Mouse (Mus musculus) lung, embryonic 14.5 days (tissue): ENCODE measurements around the gene Gpr55. TPM values are rescaled to one million over a fixed set of nuclear protein-coding genes. Genes with fewer than 3 reads are reported as not detected.

ENCODE experiments used
- ATAC-seq: fragments of 200-750 bp; cut with Nextera tagmentation; 2 replicates; pipeline ENCODE4 v1.8.0; 2017; ENCODE audit warnings: mild to moderate bottlenecking, moderate TSS enrichment, moderate library complexity; ENCODE audit not compliant: insufficient read depth
- DNase-seq: peaks from one replicate; pipeline ENCODE4 v3.0.0-alpha.2; 2015
- H3K27ac ChIP-seq: fragments of 300-500 bp; sonication (generic); 2 replicates; pipeline ENCODE4 v1.5.1; 2014; ENCODE audit warnings: low read depth, mild to moderate bottlenecking, moderate library complexity
- H3K27me3 ChIP-seq: fragments of 300-500 bp; sonication (generic); 2 replicates; pipeline ENCODE4 v1.6.1; 2014; ENCODE audit warnings: low read length, control low read depth; ENCODE audit not compliant: insufficient read depth
- H3K36me3 ChIP-seq: fragments of 300-500 bp; sonication (generic); 2 replicates; pipeline ENCODE4 v1.6.1; 2014; ENCODE audit warnings: control low read depth; ENCODE audit not compliant: insufficient read depth
- H3K4me1 ChIP-seq: fragments of 300-500 bp; sonication (generic); 2 replicates; pipeline ENCODE4 v1.6.1; 2014; ENCODE audit warnings: antibody characterized with exemption, control low read depth; ENCODE audit not compliant: insufficient read depth
- H3K4me2 ChIP-seq: fragments of 300-500 bp; sonication (generic); 2 replicates; pipeline ENCODE4 v1.6.1; 2014; ENCODE audit warnings: mild to moderate bottlenecking
- H3K4me3 ChIP-seq: fragments of 300-500 bp; sonication (generic); 2 replicates; pipeline ENCODE4 v1.5.1; 2014; ENCODE audit warnings: low read depth, low read length
- H3K9ac ChIP-seq: fragments of 300-500 bp; sonication (generic); 2 replicates; pipeline ENCODE4 v1.6.1; 2014
- H3K9me3 ChIP-seq: fragments of 300-500 bp; sonication (generic); 2 replicates; pipeline ENCODE4 v1.6.1; 2016; ENCODE audit warnings: low read depth, low read length, control low read depth
- CTCF ChIP-seq: IDR thresholded peaks from 2 replicates; pipeline ENCODE4 v1.5.1; 2016; ENCODE audit warnings: antibody characterized with exemption, low read depth
- WGBS: fragments of 180-500 bp; shearing (Covaris S2); extraction: QIAGEN DNeasy Blood & Tissue Kit; methylation state at CpG from one replicate; pipeline ENCODE4 v1.1.7; 2014; 5-methylcytosine and 5-hydroxymethylcytosine counted together
- polyA plus RNA-seq: library from polyadenylated mRNA; unstranded; fragments of >200 nt; fragmentation: Nextera tagmentation; extraction: Ambion mirVana; gene quantifications from 2 replicates; pipeline ENCODE4 v1.2.1, GENCODE M21; 2014

The Gpr55 gene
- polyA plus RNA-seq, 1 experiment from 2014 or later: not detected

DNA sequence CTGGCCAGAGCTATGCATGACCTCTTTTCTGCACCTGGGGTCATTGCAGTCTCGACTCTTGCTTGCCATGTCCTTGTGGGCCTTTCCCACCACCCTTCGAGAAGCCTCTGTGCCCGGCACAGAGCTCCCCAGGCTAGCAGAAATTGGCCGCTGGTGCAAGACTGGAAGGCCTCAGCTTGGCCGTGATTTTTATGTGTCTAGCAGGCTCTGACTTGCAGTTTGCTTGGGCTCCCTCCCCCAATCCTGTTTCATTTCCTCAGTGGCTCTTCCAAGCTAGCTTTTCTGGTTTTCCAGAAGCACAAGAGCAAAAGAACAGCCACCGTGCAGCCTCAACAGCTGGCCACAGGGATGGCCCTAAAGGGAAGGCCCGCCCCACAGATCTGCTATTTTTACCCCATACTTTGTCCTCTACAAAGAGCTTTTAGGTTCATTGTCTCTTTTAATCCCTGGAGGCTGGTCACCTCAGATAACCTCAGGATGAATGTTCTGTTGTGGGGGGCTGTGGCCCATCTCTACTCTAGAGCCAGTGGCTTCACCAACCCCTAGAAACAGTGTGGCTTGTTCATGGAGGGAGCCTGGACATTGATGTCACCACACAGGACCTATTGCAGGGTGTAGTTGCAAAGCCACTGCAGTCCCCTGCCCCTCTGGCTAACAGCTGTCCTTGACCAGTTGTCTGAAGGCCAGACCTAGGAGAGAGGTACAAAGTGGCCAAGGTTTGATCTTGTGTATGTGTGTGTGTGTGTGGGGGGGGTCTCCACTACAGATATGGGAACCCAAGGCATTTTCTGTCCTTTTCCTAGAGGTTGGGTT is 60.1 kb downstream of the Gpr55 start:
- peaks cover 27% of the 10 kb centered on the region for H3K36me3 ChIP-seq
- no peak for DNase-seq
- no peak overlapping the region for H3K4me3 ChIP-seq
- 56% methylated on average over 7 of the region's 7 CpGs for WGBS
- no peak overlapping the region; the same call in 1 of the 2 replicates for H3K27ac ChIP-seq
- TF ChIP-seq CTCF: no peak
- peaks cover 47% of the 10 kb centered on the region for H3K4me1 ChIP-seq
- no peak overlapping the region for H3K4me2 ChIP-seq
- no peak for ATAC-seq
- no peak overlapping the region for H3K9ac ChIP-seq
- H3K27me3 ChIP-seq: no peaks in the 10 kb centered on the region
- no peaks in the 10 kb centered on the region for H3K9me3 ChIP-seq

DNA sequence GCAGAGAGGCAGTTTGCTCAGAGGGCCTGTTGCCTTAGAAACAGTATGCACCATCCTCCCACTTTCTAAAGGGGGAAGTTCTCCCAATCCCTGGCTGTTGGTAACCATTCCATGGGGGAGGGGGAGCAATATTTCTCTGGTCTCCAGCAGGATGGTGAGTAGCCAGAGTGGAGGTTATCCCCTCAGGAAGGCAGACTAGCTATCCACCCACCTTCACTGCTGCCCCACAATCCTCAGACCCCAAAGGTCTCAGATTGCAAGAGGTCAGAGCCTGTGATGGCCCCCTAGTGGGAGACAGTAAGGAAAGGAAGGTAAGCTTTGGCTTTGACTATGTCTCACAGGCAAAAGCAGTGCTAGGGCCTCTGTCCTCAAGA is 61.4 kb downstream of the Gpr55 start:
- Histone ChIP-seq H3K9me3 (no peaks in the 10 kb centered on the region), H3K36me3 (peaks cover 14% of the 10 kb centered on the region), H3K4me1 (peaks cover 49% of the 10 kb centered on the region), H3K9ac (no peak overlapping the region), H3K27me3 (no peaks in the 10 kb centered on the region), H3K4me3 (no peak overlapping the region), H3K4me2 (no peak overlapping the region), H3K27ac (no peak overlapping the region)
- TF ChIP-seq CTCF: no peak
- no peak for ATAC-seq
- no peak for DNase-seq

DNA sequence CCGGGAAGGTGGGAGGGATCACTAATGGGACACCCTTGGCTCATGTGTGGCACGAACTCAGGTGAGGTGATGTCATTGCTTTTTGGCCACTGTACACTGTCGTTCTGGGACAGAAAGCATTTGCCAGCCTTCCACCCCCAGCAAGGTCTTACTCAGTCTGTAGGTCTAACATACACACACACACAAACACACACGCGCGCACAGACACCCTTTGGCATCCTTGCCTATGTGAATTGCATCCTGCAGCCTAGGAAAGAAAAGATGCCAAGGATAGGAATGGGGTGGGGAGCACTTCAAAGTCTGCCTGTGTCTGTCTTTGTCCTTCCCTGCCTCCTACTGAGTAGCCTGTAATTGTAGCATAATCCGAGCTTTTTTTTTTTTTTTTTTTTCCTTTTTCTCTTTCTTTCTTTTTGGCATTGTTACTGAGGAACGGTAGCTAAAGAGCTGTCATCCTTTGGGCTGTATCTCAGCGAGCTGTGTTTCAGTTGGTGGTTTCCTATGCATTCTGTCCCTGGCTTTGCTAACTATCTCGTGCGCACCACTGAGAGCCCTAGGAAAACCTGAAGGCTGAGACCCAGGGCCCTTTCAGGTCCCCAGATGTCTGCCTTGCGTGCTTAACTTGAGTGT is 61.9 kb downstream of the Gpr55 start:
- Histone ChIP-seq H3K36me3 (peaks cover 12% of the 10 kb centered on the region), H3K9ac (peak overlapping the region; percentile 38; the same call in 1 of the 2 replicates), H3K4me1 (peaks cover 49% of the 10 kb centered on the region), H3K9me3 (no peaks in the 10 kb centered on the region), H3K27me3 (no peaks in the 10 kb centered on the region), H3K27ac (peak overlapping the region; percentile 75; the same call in 1 of the 2 replicates), H3K4me3 (no peak overlapping the region), H3K4me2 (peak overlapping the region; percentile 18; the same call in 1 of the 2 replicates)
- TF ChIP-seq CTCF: no peak
- DNase-seq: no peak
- no peak for ATAC-seq
- WGBS: 50% methylated on average over 12 of the region's 12 CpGs

DNA sequence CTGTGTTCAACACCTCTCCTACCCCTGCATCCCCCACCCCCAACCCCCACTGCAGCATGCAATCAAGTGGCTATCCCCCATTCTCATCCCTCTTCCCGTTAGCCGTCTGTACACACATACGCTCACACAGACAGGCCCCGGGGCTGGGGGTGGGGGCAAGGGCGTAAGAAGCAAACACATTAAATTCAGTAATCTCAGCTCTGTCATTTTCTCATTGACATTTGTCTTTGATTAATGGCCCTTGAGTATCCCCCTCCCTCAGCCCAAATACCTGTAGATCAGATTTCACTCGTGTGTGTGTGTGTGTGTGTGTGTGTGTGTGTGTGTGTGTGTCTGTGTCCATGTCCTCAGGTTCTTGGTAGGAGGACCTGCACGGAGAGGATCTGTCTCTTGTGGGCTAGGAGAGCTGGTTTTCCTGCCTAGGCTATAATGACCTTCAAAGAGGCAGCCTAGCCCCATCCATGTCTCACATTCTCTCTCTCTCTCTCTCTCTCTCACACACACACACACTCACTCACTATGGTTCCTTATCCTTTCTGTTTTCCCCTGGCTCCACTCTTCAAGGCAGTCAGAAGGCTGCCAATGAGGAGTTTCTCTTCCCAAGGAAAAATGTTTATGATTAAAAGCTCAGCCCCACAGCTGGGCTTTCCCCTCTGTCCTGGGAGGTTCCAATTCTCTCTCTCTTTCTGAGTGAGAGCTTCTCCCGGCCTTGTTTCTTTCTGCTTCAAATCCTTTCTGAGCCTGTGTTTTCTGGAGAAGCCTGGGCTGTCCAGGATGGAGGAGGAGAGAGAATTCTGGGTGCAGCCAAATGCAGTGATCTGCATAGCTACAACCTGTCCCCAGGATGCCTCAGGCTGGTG is 62.7 kb downstream of the Gpr55 start:
- Histone ChIP-seq H3K4me3 (no peak overlapping the region), H3K27ac (peak overlapping the region; percentile 75), H3K36me3 (peaks cover 4% of the 10 kb centered on the region), H3K9ac (peak overlapping the region; percentile 38; the same call in 1 of the 2 replicates), H3K9me3 (no peaks in the 10 kb centered on the region), H3K27me3 (no peaks in the 10 kb centered on the region), H3K4me2 (peak overlapping the region; percentile 25; the same call in 1 of the 2 replicates), H3K4me1 (peaks cover 49% of the 10 kb centered on the region)
- TF ChIP-seq CTCF: no peak
- WGBS: 21% methylated on average over 8 of the region's 8 CpGs
- ATAC-seq (peak; percentile 15; the same call in 1 of the 2 replicates), DNase-seq (peak; percentile 69)

DNA sequence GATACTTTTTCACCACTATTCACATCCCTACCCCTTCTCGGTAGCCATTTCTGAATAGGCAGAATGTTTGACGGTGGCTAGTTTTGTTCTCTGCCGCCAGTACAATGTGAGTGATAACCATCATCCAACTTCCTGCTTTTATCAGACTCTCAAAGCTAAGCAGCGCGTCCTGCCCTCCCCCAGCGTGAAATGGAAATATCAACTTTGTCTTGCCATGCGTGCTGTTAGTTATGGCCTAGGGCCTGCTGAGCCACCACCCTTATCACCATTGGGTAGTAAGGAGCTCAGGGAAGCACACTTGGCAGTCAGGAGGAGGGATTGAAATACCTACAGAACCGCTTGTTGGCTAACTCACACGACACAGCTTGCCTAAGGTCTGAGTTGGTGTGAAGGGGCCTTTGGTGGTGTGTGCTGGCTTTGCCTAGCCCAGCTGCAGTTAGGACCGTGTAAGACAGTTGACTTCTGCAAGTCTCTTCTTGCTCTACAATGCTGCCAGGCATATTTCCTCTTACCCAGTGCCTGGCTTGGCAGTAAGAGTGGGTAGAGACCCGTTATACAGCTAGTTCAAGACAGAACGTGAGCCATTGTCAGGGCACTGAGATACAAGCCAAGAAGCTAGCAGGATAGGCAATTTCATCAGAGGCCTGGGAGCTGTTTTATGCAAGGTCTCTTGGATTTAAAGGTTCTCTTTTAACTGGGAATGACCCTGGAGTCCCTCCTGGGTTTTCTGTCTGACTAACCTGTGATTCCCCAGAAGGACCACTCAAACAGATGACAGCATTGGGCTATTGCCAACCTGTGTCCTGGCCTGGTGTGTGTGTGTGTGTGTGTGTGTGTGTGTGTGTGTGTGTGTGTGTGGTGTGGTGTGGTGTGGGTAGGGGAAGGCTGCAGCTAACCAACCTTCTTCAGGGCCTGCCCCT is 63.8 kb downstream of the Gpr55 start:
- Histone ChIP-seq H3K27me3 (no peaks in the 10 kb centered on the region), H3K4me1 (peaks cover 48% of the 10 kb centered on the region), H3K36me3 (no peaks in the 10 kb centered on the region), H3K9ac (peak overlapping the region; percentile 10; the same call in 1 of the 2 replicates), H3K4me2 (peak overlapping the region; percentile 88), H3K4me3 (no peak overlapping the region), H3K9me3 (no peaks in the 10 kb centered on the region), H3K27ac (peak overlapping the region; percentile 43; the same call in 1 of the 2 replicates)
- ATAC-seq: no peak
- DNase-seq: peak; percentile 38
- TF ChIP-seq CTCF: no peak
- 41% methylated on average over 12 of the region's 12 CpGs for WGBS

DNA sequence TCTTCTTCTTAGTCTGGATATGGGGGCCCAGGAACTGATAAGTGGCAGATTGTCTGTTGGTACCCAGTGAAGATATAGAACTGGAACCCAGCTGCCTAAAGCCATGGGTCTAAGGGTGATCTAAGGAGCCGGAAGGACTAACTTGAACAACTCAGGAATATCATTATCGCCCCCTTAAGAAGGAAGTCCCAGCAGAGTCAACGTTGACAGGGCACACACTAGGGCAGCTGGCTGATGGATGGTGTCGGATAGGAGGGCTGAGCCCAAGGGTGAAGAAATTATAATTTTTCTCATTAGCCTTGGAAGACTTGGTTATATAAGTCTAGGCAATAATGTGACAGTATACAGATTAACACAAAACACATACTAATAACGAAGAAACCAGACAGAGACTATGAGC is 64.7 kb downstream of the Gpr55 start:
- Histone ChIP-seq H3K4me3 (peak overlapping the region; percentile 81), H3K4me1 (peaks cover 40% of the 10 kb centered on the region), H3K4me2 (peak overlapping the region; percentile 88), H3K9me3 (no peaks in the 10 kb centered on the region), H3K36me3 (no peaks in the 10 kb centered on the region), H3K27ac (peak overlapping the region; percentile 88; the same call in 1 of the 2 replicates), H3K9ac (peak overlapping the region; percentile 76), H3K27me3 (no peaks in the 10 kb centered on the region)
- TF ChIP-seq CTCF: no peak
- 70% methylated on average over 5 of the region's 5 CpGs for WGBS
- ATAC-seq: no peak
- DNase-seq: no peak
